Mouse (Mus musculus) stomach, embryonic 14.5 days (tissue): ENCODE data around the gene Rnaset2a. TPM values are rescaled to one million over a fixed set of nuclear protein-coding genes. Genes with fewer than 3 reads are reported as not detected.
"Not testable (repeated sequence)": the region's sequence is repeated elsewhere in the genome, so short reads cannot be mapped to it uniquely, and the experiment has no call there.

Experiments used
- ATAC-seq: fragments of 200-750 bp; cut with Nextera tagmentation; 2 replicates; pipeline ENCODE4 v1.8.0; 2017; ENCODE audit warnings: low read depth, moderate TSS enrichment; ENCODE audit not compliant: insufficient number of reproducible peaks, insufficient read depth, low FRiP score
- H3K27ac ChIP-seq: fragments of 300-500 bp; sonication (generic); 2 replicates; pipeline ENCODE4 v1.5.1; 2014; ENCODE audit warnings: mild to moderate bottlenecking, low read length, moderate library complexity, mixed read lengths
- H3K27me3 ChIP-seq: fragments of 300-500 bp; sonication (generic); 2 replicates; pipeline ENCODE4 v1.6.1; 2014; ENCODE audit warnings: low read length, control low read depth, mixed read lengths; ENCODE audit not compliant: control insufficient read depth, insufficient read depth
- H3K36me3 ChIP-seq: fragments of 300-500 bp; sonication (generic); 2 replicates; pipeline ENCODE4 v1.6.1; 2014; ENCODE audit warnings: mild to moderate bottlenecking, control low read depth, low read length, moderate library complexity, mixed read lengths; ENCODE audit not compliant: control insufficient read depth, insufficient read depth
- H3K4me1 ChIP-seq: fragments of 300-500 bp; sonication (generic); 2 replicates; pipeline ENCODE4 v1.6.1; 2014; ENCODE audit warnings: low read length, control low read depth, mixed read lengths; ENCODE audit not compliant: control insufficient read depth, insufficient read depth
- H3K4me2 ChIP-seq: fragments of 300-500 bp; sonication (generic); replicated peaks from 2 replicates; pipeline ENCODE4 v1.6.1; 2014; ENCODE audit warnings: low read depth, low read length, control low read depth
- H3K4me3 ChIP-seq: fragments of 300-500 bp; sonication (generic); 2 replicates; pipeline ENCODE4 v1.5.1; 2014; ENCODE audit warnings: low read depth, low read length, control low read depth
- H3K9ac ChIP-seq: fragments of 300-500 bp; sonication (generic); replicated peaks from 2 replicates; pipeline ENCODE4 v1.6.1; 2014; ENCODE audit warnings: low read depth, mild to moderate bottlenecking, control low read depth, low read length, moderate library complexity, mixed read lengths
- H3K9me3 ChIP-seq: fragments of 300-500 bp; sonication (generic); 2 replicates; pipeline ENCODE4 v1.6.1; 2016; ENCODE audit warnings: low read depth, low read length, control low read depth; ENCODE audit not compliant: control insufficient read depth
- WGBS: fragments of 180-500 bp; shearing (Covaris S2); extraction: QIAGEN DNeasy Blood & Tissue Kit; methylation state at CpG from one replicate; pipeline ENCODE4 v1.1.7; 2014; 5-methylcytosine and 5-hydroxymethylcytosine counted together
- polyA plus RNA-seq: library from polyadenylated mRNA; unstranded; fragments of >200 nt; fragmentation: Nextera tagmentation; extraction: Ambion mirVana; gene quantifications from 2 replicates; pipeline ENCODE4 v1.2.1, GENCODE M21; 2014

Rnaset2a gene
- polyA plus RNA-seq, 1 experiment from 2014 or later: 30.8 TPM

GRCm38 (mm10) chr17:8096199-8096598, 51.7 kb downstream of the Rnaset2a start:
- not testable (repeated sequence) for H3K27me3 ChIP-seq, H3K9ac ChIP-seq, H3K9me3 ChIP-seq, H3K36me3 ChIP-seq, H3K4me1 ChIP-seq, ATAC-seq, H3K4me3 ChIP-seq, H3K4me2 ChIP-seq, H3K27ac ChIP-seq
- WGBS: 69% methylated on average over 3 of the region's 5 CpGs

GRCm38 (mm10) chr17:8095653-8096052, 52.2 kb downstream of the Rnaset2a start:
- not testable (repeated sequence) for H3K4me2 ChIP-seq, H3K27ac ChIP-seq, H3K4me3 ChIP-seq, ATAC-seq, H3K9ac ChIP-seq, H3K9me3 ChIP-seq, H3K4me1 ChIP-seq, H3K36me3 ChIP-seq, H3K27me3 ChIP-seq
- 68% methylated on average over 3 of the region's 5 CpGs for WGBS

GRCm38 (mm10) chr17:8092537-8093526, 55.1 kb downstream of the Rnaset2a start:
- WGBS: 59% methylated on average over 3 of the region's 18 CpGs
- not testable (repeated sequence) for H3K27me3 ChIP-seq, H3K27ac ChIP-seq, H3K36me3 ChIP-seq, H3K9ac ChIP-seq, H3K4me2 ChIP-seq, H3K9me3 ChIP-seq, ATAC-seq, H3K4me3 ChIP-seq, H3K4me1 ChIP-seq

- not testable (repeated sequence) for H3K36me3 ChIP-seq, H3K4me2 ChIP-seq, ATAC-seq, H3K9me3 ChIP-seq, H3K9ac ChIP-seq, H3K27ac ChIP-seq, H3K4me1 ChIP-seq, H3K27me3 ChIP-seq, H3K4me3 ChIP-seq
- 91% methylated on average over 14 of the region's 14 CpGs for WGBS
These were observed 56.6 kb downstream of the Rnaset2a start for GRCm38 (mm10) chr17:8091320-8091719.

- not testable (repeated sequence) for ATAC-seq, H3K36me3 ChIP-seq, H3K9ac ChIP-seq, H3K4me2 ChIP-seq, H3K27me3 ChIP-seq, H3K27ac ChIP-seq, H3K4me1 ChIP-seq, H3K9me3 ChIP-seq, H3K4me3 ChIP-seq
- WGBS: 84% methylated on average over 1 of the region's 2 CpGs
These were observed 78.0 kb downstream of the Rnaset2a start for GRCm38 (mm10) chr17:8069847-8070246.

Other genes with a start within 250 kb of the Rnaset2a start
- gene Tagap, start 222.1 kb downstream of the Rnaset2a start, polyA plus RNA-seq: 0.75 and 1.5 TPM in 2 replicates
- gene Rsph3a, start 202.5 kb downstream of the Rnaset2a start, polyA plus RNA-seq: 58.5 and 60.9 TPM in 2 replicates
- gene Gm49673, start 309 bp downstream of the Rnaset2a start, polyA plus RNA-seq: 0.13 TPM in 1 of 2 replicates, not detected in the other
- 41.0 and 41.4 TPM in 2 replicates for gene Fgfr1op, start 17.4 kb upstream of the Rnaset2a start, polyA plus RNA-seq
- gene Ccr6, start 87.9 kb upstream of the Rnaset2a start, polyA plus RNA-seq: 0.46 and 0.71 TPM in 2 replicates
- gene Mpc1, start 134.8 kb upstream of the Rnaset2a start, polyA plus RNA-seq: 182 and 183 TPM in 2 replicates
- gene Sft2d1, start 163.0 kb upstream of the Rnaset2a start, polyA plus RNA-seq: 63.5 and 77.2 TPM in 2 replicates
- gene Prr18, start 189.4 kb upstream of the Rnaset2a start, polyA plus RNA-seq: 0.69 and 0.83 TPM in 2 replicates
- gene T2, start 207.9 kb upstream of the Rnaset2a start, polyA plus RNA-seq: 0.24 and 0.88 TPM in 2 replicates